Mouse (Mus musculus) liver, embryonic 14.5 days (tissue): Measurements from ENCODE around the gene Thyn1.

Source experiments
- CTCF ChIP-seq: IDR thresholded peaks from 2 replicates; pipeline ENCODE4 v1.5.1; 2016; ENCODE audit warnings: antibody characterized with exemption, low read depth, control low read depth
- EP300 ChIP-seq: IDR thresholded peaks from 2 replicates; pipeline ENCODE4 v1.6.1; 2016; ENCODE audit warnings: antibody characterized with exemption, low read depth

- no peak for TF ChIP-seq CTCF
- no peak for TF ChIP-seq EP300
Measured at GRCm38 (mm10) chr9:27005933-27006332, 6.4 kb downstream of the Thyn1 start.
